Mouse (Mus musculus): Measurements from ENCODE around the gene Kcnip1. TPM values are rescaled to one million over a fixed set of nuclear protein-coding genes. Genes with fewer than 3 reads are reported as not detected.

Kcnip1 gene
- total RNA-seq, 2 experiments from 2014 or later, result 28.1 TPM

DNA sequence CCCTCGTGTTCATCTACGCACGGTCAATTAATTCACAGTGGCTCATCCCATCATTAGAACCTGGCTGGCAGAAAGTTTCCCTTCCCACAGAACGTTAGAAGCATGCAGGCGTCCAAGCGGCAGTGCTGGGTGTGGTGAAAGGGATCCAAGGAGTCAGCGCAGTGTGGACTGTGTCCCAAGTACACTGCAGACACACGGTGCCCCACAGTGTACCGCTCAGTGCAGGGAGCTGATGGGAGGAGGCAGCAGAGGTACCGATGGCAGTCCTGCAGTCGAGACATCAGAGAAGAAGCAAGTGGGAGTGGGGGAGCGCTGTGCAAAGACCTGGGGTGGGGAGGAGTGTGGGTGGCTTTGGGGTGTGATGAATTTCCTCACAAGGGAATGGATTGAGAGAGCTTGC lies 78.7 kb downstream of the Kcnip1 start:
- no peak overlapping the region for H3K27ac ChIP-seq
- H3K4me3 ChIP-seq, result no peak overlapping the region
- no peak for DNase-seq (ENCODE audit: extremely low spot score in 1 of 2, low spot score in 2 of 2)
- intact Hi-C loops (cut with DNase I), result loop anchor here (10.0 kb wide), 2 partner anchors 339 to 739 kb away; partner anchors contain the start of gene Gabrp
- TF ChIP-seq CTCF (IDR thresholded peaks at IDR 0.05), result no peak

DNA sequence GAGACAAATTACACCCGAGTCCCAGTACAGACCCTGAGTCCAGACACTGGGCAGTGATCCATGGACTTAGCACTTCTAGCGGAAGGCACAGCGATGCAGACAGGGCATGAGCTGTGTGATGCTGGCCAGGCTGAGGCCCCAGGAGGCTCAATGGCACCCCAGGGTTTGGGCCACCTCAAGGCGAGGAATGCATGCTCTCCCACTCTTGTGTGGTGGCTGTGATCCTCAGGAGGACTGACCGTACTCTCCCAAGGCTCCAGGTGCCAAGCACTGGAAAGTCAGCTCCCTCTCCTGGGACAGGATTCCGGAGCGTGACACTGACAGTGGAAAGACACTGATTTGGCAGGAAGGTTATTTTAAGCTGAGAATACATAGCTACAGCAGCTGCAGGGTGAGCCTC lies 79.9 kb downstream of the Kcnip1 start:
- Histone ChIP-seq H3K27ac (no peak overlapping the region), H3K4me3 (no peak overlapping the region)
- DNase-seq (ENCODE audit: extremely low spot score in 1 of 2, low spot score in 2 of 2), result no peak
- intact Hi-C loops (cut with DNase I), result loop anchor here (10.0 kb wide), 2 partner anchors 338 to 738 kb away; partner anchors contain the start of gene Gabrp
- no peak for TF ChIP-seq CTCF (IDR thresholded peaks at IDR 0.05)

DNA sequence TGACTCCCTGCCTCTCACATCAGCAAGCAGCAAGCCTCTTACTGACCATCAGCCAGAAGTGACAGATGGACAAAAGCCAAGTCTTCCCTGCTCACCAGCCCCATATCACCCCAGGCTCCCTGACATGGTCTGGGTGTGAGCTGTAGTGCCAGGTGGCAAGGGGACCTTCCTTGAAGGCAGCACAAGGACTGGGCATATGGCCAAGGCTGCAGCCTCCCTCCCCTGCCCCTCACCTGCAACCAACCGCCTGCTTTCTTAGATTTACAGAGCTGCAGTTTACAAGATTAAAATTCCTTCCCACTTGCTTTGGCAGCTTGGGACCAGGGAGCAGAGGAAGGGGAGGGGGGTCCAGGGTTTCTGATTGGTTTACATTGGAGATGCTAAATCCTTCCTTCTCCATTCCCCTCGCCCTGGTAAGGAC lies 80.8 kb downstream of the Kcnip1 start:
- no peak overlapping the region for H3K27ac ChIP-seq
- DNase-seq (ENCODE audit: extremely low spot score in 1 of 2, low spot score in 2 of 2), result no peak
- H3K4me3 ChIP-seq, result no peak overlapping the region
- no peak for TF ChIP-seq CTCF (IDR thresholded peaks at IDR 0.05)
- intact Hi-C loops (cut with DNase I), result loop anchor here (10.0 kb wide), 2 partner anchors 337 to 737 kb away; partner anchors contain the start of gene Gabrp

DNA sequence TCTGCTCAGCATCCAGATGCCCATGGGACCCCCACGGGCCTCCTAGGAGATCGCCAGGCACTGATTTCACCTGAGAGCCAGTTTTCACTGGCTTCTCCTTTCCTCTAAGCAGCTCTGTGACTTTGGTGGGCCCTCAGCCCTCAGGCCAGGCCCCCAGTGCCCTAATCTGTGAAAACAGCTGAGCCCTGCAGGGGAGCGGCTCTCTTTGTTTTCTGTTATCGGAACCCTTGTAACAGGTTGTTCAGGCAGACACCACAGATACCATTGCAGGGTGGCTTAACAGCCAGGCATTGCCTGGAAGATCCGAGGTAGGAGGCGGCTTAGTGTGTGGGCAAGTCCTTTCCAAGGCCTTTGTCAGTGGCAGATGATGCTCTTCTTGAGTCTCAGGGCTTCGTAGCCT lies 82.0 kb downstream of the Kcnip1 start:
- no peak for TF ChIP-seq CTCF (IDR thresholded peaks at IDR 0.05)
- intact Hi-C loops (cut with DNase I), result loop anchor here (10.0 kb wide), 2 partner anchors 336 to 736 kb away; partner anchors contain the start of gene Gabrp
- DNase-seq (ENCODE audit: extremely low spot score in 1 of 2, low spot score in 2 of 2), result no peak
- no peak overlapping the region for H3K4me3 ChIP-seq
- no peak overlapping the region for H3K27ac ChIP-seq

DNA sequence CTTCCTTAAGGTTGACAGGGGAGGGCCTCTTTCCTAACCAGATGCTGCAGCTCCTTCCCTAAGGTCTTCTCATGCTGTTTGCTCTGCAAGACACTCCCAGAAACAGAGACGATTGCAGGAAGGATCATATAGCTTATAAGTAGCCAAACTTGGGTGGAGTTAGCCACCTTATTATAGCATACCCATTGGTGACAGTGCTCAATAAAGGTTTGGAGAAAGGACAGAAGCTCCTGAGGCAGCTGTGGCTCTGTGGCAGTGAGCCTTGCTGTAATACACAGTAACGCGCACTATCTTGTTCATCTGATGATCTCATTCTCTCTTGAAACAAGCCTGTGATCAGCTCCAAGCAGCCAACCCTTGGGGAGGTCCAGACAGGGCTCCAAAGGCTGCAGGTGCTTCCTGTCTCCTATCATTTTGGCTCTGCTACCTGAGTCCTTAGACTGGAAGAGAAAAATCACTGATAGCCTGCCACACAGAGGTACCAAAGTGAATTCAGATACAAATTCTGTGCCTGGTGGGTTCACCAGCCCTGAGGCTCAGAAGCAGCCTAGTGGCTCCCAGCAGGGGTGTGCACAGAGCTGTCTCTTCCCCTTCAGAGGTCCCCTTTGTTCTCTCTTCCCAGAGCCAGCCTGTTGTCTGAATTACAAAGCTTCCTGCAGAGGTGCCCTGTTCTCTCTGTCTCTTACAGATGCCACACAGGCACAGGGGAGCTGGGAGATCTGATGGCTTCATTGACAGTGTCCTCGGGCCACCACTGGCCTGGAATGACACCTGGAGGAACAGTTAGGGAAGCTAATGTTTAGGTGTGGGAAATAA lies 84.4 kb downstream of the Kcnip1 start:
- no peak overlapping the region for H3K27ac ChIP-seq
- no peak for DNase-seq (ENCODE audit: extremely low spot score in 1 of 2, low spot score in 2 of 2)
- intact Hi-C loops (cut with DNase I), result no loop called here
- no peak overlapping the region for H3K4me3 ChIP-seq
- no peak for TF ChIP-seq CTCF (IDR thresholded peaks at IDR 0.05)

DNA sequence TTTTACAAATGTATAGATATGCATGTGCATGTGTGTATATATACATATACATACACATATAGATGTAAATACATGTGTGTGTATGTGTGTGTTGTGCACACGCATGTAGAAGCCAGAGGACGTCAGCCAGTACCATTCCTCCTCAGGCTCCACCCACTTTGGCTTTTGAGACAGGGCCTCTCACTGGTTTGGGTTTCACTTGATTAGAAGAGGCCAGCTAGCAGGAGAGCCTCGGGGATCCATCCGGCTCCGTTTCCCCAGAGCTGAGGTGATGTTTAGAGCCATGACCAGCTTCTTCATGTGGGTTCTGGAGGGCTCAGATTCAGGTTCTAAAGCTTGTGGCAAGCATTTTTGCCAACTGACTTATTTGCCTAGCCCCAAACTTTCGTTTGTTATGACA lies 89.5 kb downstream of the Kcnip1 start:
- DNase-seq (ENCODE audit: extremely low spot score in 1 of 2, low spot score in 2 of 2), result no peak
- Histone ChIP-seq H3K27ac (no peak overlapping the region), H3K4me3 (no peak overlapping the region)
- intact Hi-C loops (cut with DNase I), result no loop called here
- TF ChIP-seq CTCF (IDR thresholded peaks at IDR 0.05), result no peak

DNA sequence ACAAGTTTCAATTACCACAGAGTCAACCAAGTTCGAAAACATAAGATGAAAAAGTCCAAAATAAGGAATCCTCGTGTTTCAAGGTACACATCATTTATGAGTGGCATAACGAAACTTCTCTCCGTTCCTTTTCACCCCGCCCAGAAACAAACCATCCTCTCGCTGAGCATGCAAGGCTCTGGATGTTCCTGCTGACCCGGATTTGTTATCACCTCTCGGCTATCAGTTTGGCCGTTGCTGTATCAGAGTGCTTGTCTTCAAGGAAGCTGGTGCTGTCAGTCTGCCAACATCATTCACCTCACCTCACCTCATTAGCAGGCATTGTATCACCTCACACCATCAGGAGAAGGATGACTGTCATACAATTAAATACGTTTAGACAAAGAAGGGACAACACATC lies 90.6 kb downstream of the Kcnip1 start:
- no peak overlapping the region for H3K27ac ChIP-seq
- intact Hi-C loops (cut with DNase I), result no loop called here
- no peak for TF ChIP-seq CTCF (IDR thresholded peaks at IDR 0.05)
- no peak overlapping the region for H3K4me3 ChIP-seq
- no peak for DNase-seq (ENCODE audit: extremely low spot score in 1 of 2, low spot score in 2 of 2)

DNA sequence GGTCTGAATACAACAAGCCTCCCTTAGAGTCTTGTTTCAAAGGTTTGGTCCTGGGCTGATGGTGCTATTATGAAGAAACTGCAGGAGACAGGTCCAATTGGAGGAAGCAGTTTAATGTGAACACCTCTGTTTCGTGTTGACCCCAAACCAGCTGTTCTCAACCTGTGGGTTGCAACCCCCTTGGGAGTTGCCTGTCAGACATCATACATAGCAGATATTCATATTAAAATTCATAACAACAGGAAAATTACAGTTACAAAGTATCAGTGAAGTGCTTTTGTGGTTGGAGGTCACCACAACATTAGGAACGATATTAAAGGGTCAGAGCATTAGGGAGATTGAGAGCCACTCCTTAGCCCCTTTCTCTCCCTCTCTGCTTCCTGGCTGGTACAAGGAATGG lies 91.2 kb downstream of the Kcnip1 start:
- no peak overlapping the region for H3K4me3 ChIP-seq
- TF ChIP-seq CTCF (IDR thresholded peaks at IDR 0.05), result no peak
- no peak overlapping the region for H3K27ac ChIP-seq
- intact Hi-C loops (cut with DNase I), result no loop called here
- DNase-seq (ENCODE audit: extremely low spot score in 1 of 2, low spot score in 2 of 2), result no peak

DNA sequence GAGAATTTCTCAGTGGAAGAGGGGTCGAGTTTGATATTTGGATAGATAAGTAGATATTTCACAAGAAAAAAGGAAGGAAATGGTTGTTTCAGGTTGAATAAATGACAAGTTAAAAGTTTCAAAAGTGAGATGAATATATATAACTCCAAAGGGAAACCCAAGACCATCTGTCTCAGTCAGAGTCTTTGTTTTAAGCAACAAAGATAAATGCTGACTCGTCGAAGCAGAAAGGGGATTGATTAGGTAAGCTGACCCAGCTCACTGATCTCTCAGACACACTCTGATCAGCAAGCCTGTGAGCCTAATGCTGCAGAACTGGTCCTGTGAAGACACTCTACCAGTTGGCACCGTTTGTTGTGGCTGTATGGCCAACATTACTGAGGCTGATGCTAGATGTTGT lies 101.9 kb downstream of the Kcnip1 start:
- DNase-seq (ENCODE audit: extremely low spot score in 1 of 2, low spot score in 2 of 2), result no peak
- H3K27ac ChIP-seq, result no peak overlapping the region
- H3K4me3 ChIP-seq, result no peak overlapping the region
- TF ChIP-seq CTCF (IDR thresholded peaks at IDR 0.05), result no peak
- intact Hi-C loops (cut with DNase I), result no loop called here

DNA sequence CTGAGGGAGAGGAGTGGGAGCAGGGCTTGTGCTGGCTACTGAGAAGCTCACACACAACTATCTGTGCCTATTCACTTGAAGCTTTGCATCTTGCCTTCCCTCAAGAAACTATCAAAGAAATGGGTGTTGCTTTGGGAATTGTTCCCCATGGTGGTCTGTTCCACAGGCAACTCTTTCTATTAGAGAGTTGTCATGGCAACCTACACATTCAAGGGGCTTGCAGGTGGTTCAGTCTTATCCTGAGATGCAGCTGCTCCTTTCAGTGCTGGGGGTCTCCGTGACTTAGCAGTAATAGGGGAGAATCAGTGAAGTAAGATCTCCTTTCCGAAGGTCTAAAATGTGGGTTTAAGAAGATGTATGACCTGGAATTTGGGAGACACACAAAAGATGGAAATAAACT lies 102.6 kb downstream of the Kcnip1 start:
- no peak overlapping the region for H3K27ac ChIP-seq
- intact Hi-C loops (cut with DNase I), result no loop called here
- no peak for DNase-seq (ENCODE audit: extremely low spot score in 1 of 2, low spot score in 2 of 2)
- H3K4me3 ChIP-seq, result no peak overlapping the region
- no peak for TF ChIP-seq CTCF (IDR thresholded peaks at IDR 0.05)

DNA sequence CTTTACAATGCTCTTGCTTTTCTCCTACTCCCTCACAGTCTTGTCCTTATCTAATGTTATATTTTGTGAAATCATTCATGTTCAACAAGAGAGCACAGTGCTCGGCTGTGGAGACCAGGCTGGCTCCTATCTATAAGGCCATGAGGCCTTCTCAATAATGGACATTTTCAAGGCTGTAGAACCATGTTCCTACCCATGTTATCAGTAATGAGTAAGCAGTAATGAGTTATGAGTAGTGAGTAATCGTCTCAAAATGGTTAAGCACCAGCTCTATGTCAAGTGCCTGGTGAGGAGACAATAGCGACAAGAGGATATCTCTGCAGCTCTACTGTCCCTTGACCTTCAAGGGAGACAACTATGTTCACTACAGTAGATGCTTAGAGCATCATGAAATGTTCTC lies 105.3 kb downstream of the Kcnip1 start:
- no peak for DNase-seq (ENCODE audit: extremely low spot score in 1 of 2, low spot score in 2 of 2)
- no peak overlapping the region for H3K27ac ChIP-seq
- intact Hi-C loops (cut with DNase I), result no loop called here
- TF ChIP-seq CTCF (IDR thresholded peaks at IDR 0.05), result no peak
- no peak overlapping the region for H3K4me3 ChIP-seq

DNA sequence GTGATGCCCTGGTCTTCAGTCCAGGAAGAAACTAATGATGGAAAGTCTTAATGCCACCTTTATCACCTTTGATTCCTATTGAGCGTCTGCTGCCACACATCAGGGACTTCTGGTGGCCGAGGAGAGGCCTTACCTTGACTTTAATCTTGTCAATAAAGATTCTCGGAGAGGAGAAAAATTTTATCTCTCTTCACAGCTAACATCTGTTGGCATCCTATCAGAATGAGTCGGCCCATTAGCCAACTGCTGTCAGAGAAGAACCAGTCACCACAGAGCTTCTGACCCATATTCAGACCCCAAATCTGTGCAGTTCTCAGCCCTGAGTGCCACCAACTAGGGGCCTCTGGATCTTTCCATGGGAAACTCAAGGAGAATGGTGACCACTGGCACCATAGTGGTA lies 107.0 kb downstream of the Kcnip1 start:
- Histone ChIP-seq H3K27ac (no peak overlapping the region), H3K4me3 (no peak overlapping the region)
- DNase-seq (ENCODE audit: extremely low spot score in 1 of 2, low spot score in 2 of 2), result no peak
- intact Hi-C loops (cut with DNase I), result no loop called here
- TF ChIP-seq CTCF (IDR thresholded peaks at IDR 0.05), result no peak

Data from left cerebral cortex, adult 2 months (tissue).